Mouse (Mus musculus): ENCODE measurements around the gene Ppp1r12b.
"Not testable (repeated sequence)": the region's sequence is repeated elsewhere in the genome, so short reads cannot be mapped to it uniquely, and the experiment has no call there.

The Ppp1r12b gene

DNA sequence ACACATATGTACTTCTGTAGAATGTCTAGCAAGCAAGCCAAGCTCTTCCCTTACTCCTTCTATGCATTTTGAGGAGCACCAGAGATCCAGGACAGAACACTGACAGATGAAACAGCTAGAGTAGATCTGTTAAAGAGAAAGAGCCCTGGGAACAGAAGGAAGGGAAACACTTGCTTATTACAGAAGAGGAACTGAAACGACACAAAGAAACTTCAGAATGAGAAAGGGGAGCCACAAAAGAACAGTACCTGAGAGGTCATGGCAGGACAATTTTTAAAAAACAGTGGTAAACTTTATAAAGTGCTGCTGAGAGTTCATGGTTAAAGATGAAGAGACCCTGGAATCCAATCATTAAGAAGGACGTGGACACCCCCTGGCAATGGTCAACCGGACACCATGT, 105.4 kb downstream of the Ppp1r12b start:
- DNase-seq (ENCODE audit: low spot score in 2 of 2): no peak

DNA sequence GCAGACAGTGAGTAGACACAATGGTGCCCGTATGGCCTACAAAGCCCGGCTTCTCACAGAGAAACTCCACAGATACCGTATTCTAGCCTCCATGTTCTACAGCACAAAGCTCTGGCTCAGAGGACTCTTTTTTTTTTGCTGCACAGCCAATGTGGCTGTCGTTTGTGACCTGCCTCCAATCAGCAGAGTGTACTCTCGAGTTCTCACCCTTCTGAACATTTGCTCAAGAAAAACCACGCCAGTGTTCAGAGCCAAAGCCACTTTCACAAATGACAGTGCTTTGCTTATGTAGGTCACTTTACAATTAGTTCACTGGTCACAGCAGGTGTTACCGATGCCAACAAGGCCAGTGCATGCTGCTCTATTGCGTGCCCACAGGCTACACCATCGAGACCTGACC, 107.9 kb downstream of the Ppp1r12b start:
- DNase-seq (ENCODE audit: low spot score in 2 of 2): no peak

GRCm38 (mm10) chr1:134846295-134846988, 109.3 kb downstream of the Ppp1r12b start:
- DNase-seq (ENCODE audit: low spot score in 2 of 2): no peak

DNA sequence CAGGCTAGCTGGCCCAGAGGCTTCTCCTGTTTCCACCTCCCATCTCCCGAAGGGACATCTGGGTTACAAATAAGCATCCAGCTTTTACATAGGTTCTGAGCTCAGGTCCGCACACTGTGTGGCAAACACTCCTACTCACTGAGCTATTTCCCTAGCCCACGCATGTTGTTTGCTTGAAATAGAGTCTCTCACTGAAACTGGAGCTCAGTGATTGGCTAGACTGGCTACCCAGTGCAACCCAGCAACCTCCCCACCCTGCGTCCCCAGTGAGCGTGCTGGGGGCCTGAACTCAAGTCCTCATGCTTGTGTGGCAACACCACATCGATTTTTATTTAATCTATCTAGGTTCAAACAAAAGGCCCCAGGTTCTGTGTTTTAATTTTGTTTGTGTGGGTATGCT, 112.4 kb downstream of the Ppp1r12b start:
- no peak for DNase-seq (ENCODE audit: low spot score in 2 of 2)

DNA sequence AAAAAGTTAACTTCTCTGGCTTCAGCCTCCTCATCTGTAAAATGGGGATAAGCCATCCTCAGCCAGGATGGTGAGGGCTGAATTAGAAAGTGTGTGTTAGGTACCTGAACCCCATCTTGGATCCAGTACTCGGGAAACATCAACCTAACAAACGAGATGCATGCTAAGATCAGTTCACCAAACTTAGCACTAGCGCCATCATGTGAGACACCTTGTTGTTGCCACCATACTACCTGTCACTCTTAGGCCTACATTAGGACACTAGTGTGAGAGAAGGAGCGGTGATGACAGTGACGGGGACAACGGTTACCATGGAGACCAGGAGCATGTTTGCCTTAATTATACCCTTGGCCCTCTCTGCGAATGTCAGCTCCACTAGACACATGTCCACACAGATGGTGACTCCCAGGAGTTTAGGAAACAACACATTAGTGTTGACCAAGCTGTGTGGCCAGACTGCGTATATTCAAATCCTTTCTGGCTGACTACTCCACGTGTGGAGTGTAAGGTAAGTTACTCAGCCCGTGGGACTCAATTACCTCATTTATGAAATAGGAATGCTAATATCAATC, 118.7 kb downstream of the Ppp1r12b start:
- no peak for DNase-seq (ENCODE audit: low spot score in 2 of 2)

- not testable (repeated sequence) for DNase-seq (ENCODE audit: low spot score in 2 of 2)
These were observed 124.9 kb downstream of the Ppp1r12b start for GRCm38 (mm10) chr1:134830881-134831280.

- no peak for DNase-seq (ENCODE audit: low spot score in 2 of 2)
These were observed 126.1 kb downstream of the Ppp1r12b start for GRCm38 (mm10) chr1:134829635-134830034.

DNA sequence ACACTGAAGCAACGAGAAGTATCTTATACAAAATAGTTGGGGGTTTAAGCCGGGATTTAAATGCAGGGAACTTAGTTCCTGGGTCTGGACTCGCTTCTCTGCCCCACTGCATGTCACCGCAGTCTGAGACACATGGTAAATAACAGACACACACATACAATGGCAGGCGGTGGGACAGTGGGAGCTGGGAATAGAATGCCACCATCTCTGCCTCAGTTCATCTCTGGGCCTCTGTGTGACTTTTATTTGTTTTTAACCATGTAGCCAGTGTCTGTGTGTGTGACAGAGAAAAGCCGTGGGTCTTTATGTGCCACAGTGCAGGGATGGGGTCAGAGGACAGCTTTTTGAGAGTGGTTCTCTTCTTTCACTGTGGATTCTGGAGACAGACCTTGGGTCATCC, 130.8 kb downstream of the Ppp1r12b start:
- DNase-seq (ENCODE audit: low spot score in 2 of 2): no peak

- no peak for DNase-seq (ENCODE audit: low spot score in 2 of 2)
These were observed 131.9 kb downstream of the Ppp1r12b start for GRCm38 (mm10) chr1:134823842-134824241.

DNA sequence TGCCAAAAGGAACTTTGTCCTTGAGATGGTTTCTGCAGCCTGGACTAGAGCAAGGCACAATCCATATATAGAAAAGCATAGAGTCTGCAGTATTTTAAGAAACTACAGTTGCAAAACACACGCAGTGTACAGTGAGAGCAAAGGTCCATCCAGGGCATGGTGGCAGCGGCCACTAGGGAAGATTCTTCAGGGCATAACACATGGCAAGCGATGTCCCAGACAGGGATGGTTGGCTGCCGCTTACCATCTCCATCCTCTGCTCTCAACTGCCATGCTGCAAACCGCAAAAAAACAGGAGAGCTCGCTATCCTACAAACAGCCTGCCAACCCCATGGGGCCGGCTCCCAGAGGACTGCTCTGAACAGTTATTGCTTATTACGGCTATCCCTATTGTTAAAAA, 132.4 kb downstream of the Ppp1r12b start:
- no peak for DNase-seq (ENCODE audit: low spot score in 2 of 2)

- DNase-seq (ENCODE audit: low spot score in 2 of 2): no peak
These were observed 134.9 kb downstream of the Ppp1r12b start for GRCm38 (mm10) chr1:134820882-134821281.

GRCm38 (mm10) chr1:134819196-134819595, 136.5 kb downstream of the Ppp1r12b start:
- DNase-seq (ENCODE audit: low spot score in 2 of 2): no peak

DNA sequence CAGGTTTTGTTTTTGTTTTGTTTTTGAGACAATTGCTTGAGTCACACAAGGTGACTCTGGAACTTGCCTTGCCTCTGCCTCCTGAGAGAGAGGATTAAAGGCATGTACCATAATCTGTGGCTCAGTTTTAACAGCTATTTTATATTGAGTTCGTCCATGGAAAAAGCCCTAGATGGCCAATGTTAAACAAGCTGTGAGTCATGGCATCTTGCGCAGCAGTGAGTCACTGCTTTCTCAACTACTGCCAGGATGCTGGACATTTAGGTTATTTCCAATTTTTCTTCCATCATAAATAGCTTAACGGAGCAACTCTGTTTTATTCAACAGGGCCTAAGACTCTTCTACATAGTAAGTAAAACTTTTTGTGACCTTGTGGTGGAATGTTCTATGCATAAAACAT, 137.0 kb downstream of the Ppp1r12b start:
- no peak for DNase-seq (ENCODE audit: low spot score in 2 of 2)

GRCm38 (mm10) chr1:134817916-134818595, 137.7 kb downstream of the Ppp1r12b start:
- no peak for DNase-seq (ENCODE audit: low spot score in 2 of 2)

GRCm38 (mm10) chr1:134817120-134817519, 138.6 kb downstream of the Ppp1r12b start:
- no peak for DNase-seq (ENCODE audit: low spot score in 2 of 2)

GRCm38 (mm10) chr1:134816617-134817016, 139.1 kb downstream of the Ppp1r12b start:
- DNase-seq (ENCODE audit: low spot score in 2 of 2): no peak

DNA sequence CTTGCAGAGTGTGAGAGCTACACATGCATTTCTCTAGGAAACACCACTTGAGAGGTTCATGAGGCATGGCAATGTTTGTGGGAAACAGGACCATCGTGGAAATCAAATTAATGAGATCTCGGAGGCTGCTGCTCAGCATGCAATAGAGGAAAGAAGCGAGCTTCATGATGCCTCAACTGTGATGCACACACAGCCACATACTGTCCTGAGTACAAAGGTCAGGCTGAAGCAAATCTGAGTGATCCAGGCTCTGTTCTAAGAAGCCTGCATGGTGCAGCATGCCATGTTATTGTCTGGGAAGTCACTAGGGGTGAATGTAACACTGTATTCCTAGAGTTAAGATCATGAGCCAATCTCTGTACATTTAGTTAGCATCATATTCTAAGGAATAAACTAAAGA, 140.0 kb downstream of the Ppp1r12b start:
- no peak for DNase-seq (ENCODE audit: low spot score in 2 of 2)

- DNase-seq (ENCODE audit: low spot score in 2 of 2): no peak
These were observed 150.3 kb downstream of the Ppp1r12b start for GRCm38 (mm10) chr1:134805471-134805870.

GRCm38 (mm10) chr1:134804373-134804772, 151.4 kb downstream of the Ppp1r12b start:
- no peak for DNase-seq (ENCODE audit: low spot score in 2 of 2)

- DNase-seq (ENCODE audit: low spot score in 2 of 2): no peak
These were observed 152.2 kb downstream of the Ppp1r12b start for GRCm38 (mm10) chr1:134803286-134804117.

DNA sequence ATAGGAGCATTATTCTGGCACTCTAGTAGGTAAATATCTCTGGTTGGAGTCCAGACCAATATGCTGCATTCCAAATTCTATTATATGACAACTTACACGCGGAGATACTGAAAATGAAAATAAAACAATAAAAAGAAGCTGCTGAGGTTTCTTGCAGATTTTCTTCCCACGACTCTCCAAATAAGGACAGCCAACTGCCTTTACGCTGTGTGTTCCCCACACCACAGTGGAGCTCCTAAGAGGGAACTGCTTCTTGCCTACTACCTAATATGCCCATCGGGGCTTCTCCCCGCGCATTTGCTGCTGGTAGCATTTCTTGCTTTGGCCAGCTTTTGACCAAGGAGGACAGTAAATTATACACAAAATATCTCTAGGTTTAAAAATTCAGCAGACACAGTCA, 154.0 kb downstream of the Ppp1r12b start:
- DNase-seq (ENCODE audit: low spot score in 2 of 2): no peak

DNA sequence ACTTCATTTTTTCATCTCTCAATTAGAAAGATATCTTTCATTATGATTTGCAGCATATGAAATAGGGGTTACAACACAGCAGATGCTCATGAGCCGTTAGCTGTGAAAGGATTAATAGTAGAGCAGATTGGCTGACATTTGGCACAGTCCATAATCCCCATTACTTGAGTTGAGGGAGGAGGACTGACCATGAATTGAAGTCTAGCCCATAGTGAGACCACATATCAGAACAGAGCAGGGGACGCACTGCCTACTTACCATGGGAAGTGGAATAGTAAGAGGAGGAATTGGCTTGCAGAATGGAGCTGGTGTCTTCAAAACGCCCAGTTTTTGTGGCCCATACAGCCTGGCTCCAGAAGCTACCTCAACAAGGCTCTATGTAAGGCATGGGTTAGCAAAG, 159.2 kb downstream of the Ppp1r12b start:
- no peak for DNase-seq (ENCODE audit: low spot score in 2 of 2)

Data from spleen, postnatal 14 days (tissue).